Mouse (Mus musculus): ENCODE data around the gene 4930447C04Rik. TPM values are rescaled to one million over a fixed set of nuclear protein-coding genes. Genes with fewer than 3 reads are reported as not detected.
A peak's percentile ranks its signal among the peaks of the same experiment; 100 is the strongest.

Gene 4930447C04Rik
- total and polyA plus RNA-seq, 2 experiments: not detected

- Histone ChIP-seq H3K9ac (ENCODE audit: low read depth, low read length) (no peak overlapping the region), H3K4me1 (ENCODE audit: control insufficient read depth, insufficient read depth, low read length) (no peaks in the 10 kb centered on the region), H3K36me3 (ENCODE audit: control insufficient read depth, insufficient read depth, low read length) (no peaks in the 10 kb centered on the region), H3K27ac (replicated peaks; ENCODE audit: insufficient read depth, low read depth, low read length) (no peak overlapping the region), H3K4me3 (ENCODE audit: insufficient read depth, low read depth, low read length) (no peak overlapping the region), H3K27me3 (ENCODE audit: control insufficient read depth, insufficient read depth, low read length) (peaks cover 30% of the 10 kb centered on the region), H3K79me2 (ENCODE audit: control insufficient read depth, insufficient read depth, low read length) (no peaks in the 10 kb centered on the region)
- no peak for DNase-seq (ENCODE audit: extremely low read depth, low read depth, low spot score)
- TF ChIP-seq POLR2A (IDR thresholded peaks at IDR 0.05; ENCODE audit: extremely low read depth, insufficient read depth, low read length) (no peak), CTCF (IDR thresholded peaks at IDR 0.05; ENCODE audit: low read depth, low read length) (no peak)
- WGBS: 39% methylated on average over 6 of the region's 6 CpGs
These were observed 1.6 kb upstream of the 4930447C04Rik start for GRCm38 (mm10) chr12:72942171-72942570.

DNA sequence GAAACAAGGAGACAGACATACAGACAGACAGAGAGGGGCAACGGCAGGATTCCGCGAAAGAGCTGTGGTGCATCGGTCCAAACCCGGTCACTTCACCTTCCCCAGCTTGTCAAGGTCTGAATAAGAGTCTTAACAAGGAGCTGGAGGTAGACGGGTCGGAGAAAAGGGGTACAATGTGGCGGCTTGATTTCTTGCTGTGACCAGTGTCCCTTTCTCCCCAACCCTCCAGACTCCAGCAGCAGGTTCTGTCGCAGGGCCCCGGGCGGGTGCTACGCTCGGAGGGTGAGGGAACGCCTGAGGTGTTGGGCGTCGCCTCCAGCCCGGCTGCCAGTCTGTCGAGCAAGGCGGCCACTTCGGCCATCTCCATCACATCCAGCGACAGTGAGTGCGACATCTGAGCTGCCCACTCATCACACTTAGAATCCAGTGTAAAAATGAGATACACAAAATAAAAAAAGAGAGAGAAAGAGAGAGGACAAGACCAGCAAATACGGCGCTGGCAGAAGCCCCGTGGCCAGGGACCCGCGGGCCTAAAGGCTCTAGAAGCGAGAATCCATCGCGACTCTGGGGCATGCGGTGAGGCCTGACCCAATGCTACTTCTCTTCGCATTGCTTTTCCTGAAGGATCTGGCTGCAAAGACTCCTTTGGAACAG, 951 bp upstream of the 4930447C04Rik start:
- no peak overlapping the region for H3K27ac ChIP-seq (replicated peaks; ENCODE audit: insufficient read depth, low read depth, low read length)
- 3% methylated on average over 32 of the region's 32 CpGs for WGBS
- no peak for DNase-seq (ENCODE audit: extremely low read depth, low read depth, low spot score)
- no peak overlapping the region for H3K9ac ChIP-seq (ENCODE audit: low read depth, low read length)
- no peak overlapping the region for H3K4me3 ChIP-seq (ENCODE audit: insufficient read depth, low read depth, low read length)
- H3K27me3 ChIP-seq (ENCODE audit: control insufficient read depth, insufficient read depth, low read length): peaks cover 28% of the 10 kb centered on the region
- H3K36me3 ChIP-seq (ENCODE audit: control insufficient read depth, insufficient read depth, low read length): no peaks in the 10 kb centered on the region
- H3K79me2 ChIP-seq (ENCODE audit: control insufficient read depth, insufficient read depth, low read length): no peaks in the 10 kb centered on the region
- H3K4me1 ChIP-seq (ENCODE audit: control insufficient read depth, insufficient read depth, low read length): no peaks in the 10 kb centered on the region
- TF ChIP-seq CTCF (IDR thresholded peaks at IDR 0.05; ENCODE audit: low read depth, low read length): no peak
- TF ChIP-seq POLR2A (IDR thresholded peaks at IDR 0.05; ENCODE audit: extremely low read depth, insufficient read depth, low read length): no peak

GRCm38 (mm10) chr12:72940822-72941397, 336 bp upstream of the 4930447C04Rik start:
- TF ChIP-seq POLR2A (IDR thresholded peaks at IDR 0.05; ENCODE audit: extremely low read depth, insufficient read depth, low read length) (no peak), CTCF (IDR thresholded peaks at IDR 0.05; ENCODE audit: low read depth, low read length) (no peak)
- Histone ChIP-seq H3K27ac (replicated peaks; ENCODE audit: insufficient read depth, low read depth, low read length) (no peak overlapping the region), H3K4me1 (ENCODE audit: control insufficient read depth, insufficient read depth, low read length) (no peaks in the 10 kb centered on the region), H3K4me3 (ENCODE audit: insufficient read depth, low read depth, low read length) (no peak overlapping the region), H3K27me3 (ENCODE audit: control insufficient read depth, insufficient read depth, low read length) (peaks cover 31% of the 10 kb centered on the region), H3K79me2 (ENCODE audit: control insufficient read depth, insufficient read depth, low read length) (no peaks in the 10 kb centered on the region), H3K36me3 (ENCODE audit: control insufficient read depth, insufficient read depth, low read length) (no peaks in the 10 kb centered on the region), H3K9ac (ENCODE audit: low read depth, low read length) (no peak overlapping the region)
- no peak for DNase-seq (ENCODE audit: extremely low read depth, low read depth, low spot score)
- 9% methylated on average over 11 of the region's 11 CpGs for WGBS

- Histone ChIP-seq H3K4me1 (ENCODE audit: control insufficient read depth, insufficient read depth, low read length) (no peaks in the 10 kb centered on the region), H3K9ac (ENCODE audit: low read depth, low read length) (no peak within 1 kb of the TSS), H3K27me3 (ENCODE audit: control insufficient read depth, insufficient read depth, low read length) (peaks cover 28% of the 10 kb centered on the region), H3K27ac (replicated peaks; ENCODE audit: insufficient read depth, low read depth, low read length) (no peak within 1 kb of the TSS), H3K79me2 (ENCODE audit: control insufficient read depth, insufficient read depth, low read length) (no peaks in the 10 kb centered on the region), H3K36me3 (ENCODE audit: control insufficient read depth, insufficient read depth, low read length) (no peaks in the 10 kb centered on the region), H3K4me3 (ENCODE audit: insufficient read depth, low read depth, low read length) (no peak within 1 kb of the TSS)
- 2% methylated on average over 28 of the region's 28 CpGs for WGBS
- no peak for DNase-seq (ENCODE audit: extremely low read depth, low read depth, low spot score)
- TF ChIP-seq POLR2A (IDR thresholded peaks at IDR 0.05; ENCODE audit: extremely low read depth, insufficient read depth, low read length) (no peak), CTCF (IDR thresholded peaks at IDR 0.05; ENCODE audit: low read depth, low read length) (no peak)
These were observed 958 bp downstream of the 4930447C04Rik start, which contains the start of gene Six6 for GRCm38 (mm10) chr12:72939616-72940015. Gene Six6, plus strand, starts transcription at chr12:72939892.

GRCm38 (mm10) chr12:72938600-72939490, 1.7 kb downstream of the 4930447C04Rik start:
- DNase-seq (ENCODE audit: extremely low read depth, low read depth, low spot score): peak; percentile 79
- Histone ChIP-seq H3K9ac (ENCODE audit: low read depth, low read length) (no peak overlapping the region), H3K4me1 (ENCODE audit: control insufficient read depth, insufficient read depth, low read length) (no peaks in the 10 kb centered on the region), H3K27ac (replicated peaks; ENCODE audit: insufficient read depth, low read depth, low read length) (no peak overlapping the region), H3K79me2 (ENCODE audit: control insufficient read depth, insufficient read depth, low read length) (no peaks in the 10 kb centered on the region), H3K4me3 (ENCODE audit: insufficient read depth, low read depth, low read length) (no peak overlapping the region), H3K36me3 (ENCODE audit: control insufficient read depth, insufficient read depth, low read length) (no peaks in the 10 kb centered on the region), H3K27me3 (ENCODE audit: control insufficient read depth, insufficient read depth, low read length) (peaks cover 28% of the 10 kb centered on the region)
- TF ChIP-seq CTCF (IDR thresholded peaks at IDR 0.05; ENCODE audit: low read depth, low read length) (no peak), POLR2A (IDR thresholded peaks at IDR 0.05; ENCODE audit: extremely low read depth, insufficient read depth, low read length) (no peak)
- 5% methylated on average over 14 of the region's 14 CpGs for WGBS

All from liver, adult 2 months (tissue).